Mouse (Mus musculus): Measurements from ENCODE around the gene Omd.
"Not testable (repeated sequence)": the region's sequence is repeated elsewhere in the genome, so short reads cannot be mapped to it uniquely, and the experiment has no call there.

Omd gene

GRCm38 (mm10) chr13:49581541-49582530 lies at the start of gene Omd:
TSS of gene Omd (plus strand) at chr13:49582462.
- no peak for DNase-seq (ENCODE audit: low spot score in 2 of 2)

GRCm38 (mm10) chr13:49536946-49537345 lies 45.3 kb upstream of the Omd start:
- DNase-seq (ENCODE audit: low spot score in 2 of 2), result no peak

GRCm38 (mm10) chr13:49538693-49539092 lies 43.6 kb upstream of the Omd start:
- DNase-seq (ENCODE audit: low spot score in 2 of 2), result no peak

DNA sequence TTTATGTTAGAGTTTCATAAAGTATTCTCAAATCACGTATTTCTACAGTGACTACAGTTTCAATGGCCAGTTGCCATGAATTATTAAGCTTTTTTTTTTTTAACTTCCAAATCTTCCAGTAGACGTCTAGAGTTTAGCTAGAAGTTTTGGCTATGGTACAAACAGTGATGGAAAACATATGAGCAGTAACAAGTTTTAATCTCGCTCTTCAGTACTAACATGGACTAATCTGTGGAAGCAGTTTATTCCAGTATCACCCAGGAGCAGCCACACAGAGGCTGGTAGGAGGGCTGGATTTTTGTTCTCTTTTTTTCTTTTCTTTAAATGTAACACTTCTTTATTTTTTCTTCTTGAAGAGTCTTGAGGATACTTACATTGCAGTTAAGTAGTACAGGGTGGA lies 38.0 kb upstream of the Omd start, which contains the start of gene Aspn:
Gene Aspn (plus strand): TSS at position 165 of the 400 bp plus-strand sequence.
- no peak for DNase-seq (ENCODE audit: low spot score in 2 of 2)

DNA sequence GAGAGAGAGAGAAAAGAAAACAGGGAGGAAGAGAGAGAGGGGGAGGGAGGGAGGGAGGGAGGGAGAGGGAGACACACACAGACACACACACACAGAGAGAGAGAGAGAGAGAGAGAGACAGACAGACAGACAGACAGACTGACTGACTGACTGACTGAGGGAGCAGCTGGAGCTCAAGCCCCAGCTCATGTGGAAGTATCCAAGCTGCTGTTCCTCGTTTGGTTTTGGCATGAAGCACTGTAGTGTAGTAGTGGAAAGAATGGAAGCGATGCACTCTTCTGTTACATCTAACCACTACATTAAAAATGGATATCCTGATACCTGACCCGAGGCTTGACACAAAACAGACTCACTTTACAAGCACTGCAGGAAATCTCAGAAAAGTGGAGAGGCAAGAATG lies 36.6 kb upstream of the Omd start:
- no peak for DNase-seq (ENCODE audit: low spot score in 2 of 2)

- DNase-seq (ENCODE audit: low spot score in 2 of 2), result no peak
Observed at GRCm38 (mm10) chr13:49546517-49546916, 35.7 kb upstream of the Omd start.

- no peak for DNase-seq (ENCODE audit: low spot score in 2 of 2)
Observed at GRCm38 (mm10) chr13:49547563-49548150, 34.6 kb upstream of the Omd start.

DNA sequence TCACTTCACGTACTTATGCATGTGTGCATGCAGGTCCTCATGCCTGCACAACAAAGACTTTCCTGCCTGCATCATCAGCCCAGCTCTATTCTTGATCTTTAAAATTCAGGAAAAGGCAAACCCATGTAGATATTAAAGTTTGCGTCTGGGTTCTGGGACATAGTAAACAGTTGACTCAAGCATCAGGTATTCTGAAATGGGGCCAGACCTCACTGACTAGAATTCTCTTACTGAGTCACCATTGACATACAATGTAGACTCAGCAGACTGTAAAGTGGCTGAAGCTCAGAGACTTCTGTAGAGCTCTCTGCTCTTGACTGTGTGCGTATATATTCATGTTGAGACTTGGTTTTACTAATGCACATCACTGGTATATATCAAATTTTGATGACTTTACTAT lies 32.6 kb upstream of the Omd start:
- DNase-seq (ENCODE audit: low spot score in 2 of 2), result no peak

- no peak for DNase-seq (ENCODE audit: low spot score in 2 of 2)
Observed at GRCm38 (mm10) chr13:49554519-49554918, 27.7 kb upstream of the Omd start.

GRCm38 (mm10) chr13:49556203-49556602 lies 26.1 kb upstream of the Omd start:
- no peak for DNase-seq (ENCODE audit: low spot score in 2 of 2)

- no peak for DNase-seq (ENCODE audit: low spot score in 2 of 2)
Observed at GRCm38 (mm10) chr13:49556924-49557323, 25.3 kb upstream of the Omd start.

DNA sequence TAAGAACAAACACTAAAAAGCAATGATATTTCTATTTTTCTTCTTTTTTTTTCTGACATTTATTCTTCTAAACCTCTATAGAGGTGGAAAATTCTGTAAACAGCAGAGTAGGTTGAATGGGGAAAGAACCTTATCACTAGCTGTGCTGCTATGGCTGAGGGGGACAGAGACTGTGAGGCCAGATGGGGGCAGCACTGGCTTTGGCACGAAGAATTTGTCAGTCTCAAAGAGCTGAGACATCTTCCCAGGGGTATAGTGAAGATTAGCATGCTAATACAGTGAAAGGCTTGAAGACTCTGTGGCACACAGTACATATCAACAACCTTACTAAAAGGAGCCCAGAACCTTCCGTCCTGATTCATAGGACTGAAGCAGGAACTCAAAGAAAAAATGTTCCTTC lies 23.1 kb upstream of the Omd start:
- peak in 1 of 2 experiments; percentile 4 for DNase-seq (ENCODE audit: low spot score in 2 of 2)

DNA sequence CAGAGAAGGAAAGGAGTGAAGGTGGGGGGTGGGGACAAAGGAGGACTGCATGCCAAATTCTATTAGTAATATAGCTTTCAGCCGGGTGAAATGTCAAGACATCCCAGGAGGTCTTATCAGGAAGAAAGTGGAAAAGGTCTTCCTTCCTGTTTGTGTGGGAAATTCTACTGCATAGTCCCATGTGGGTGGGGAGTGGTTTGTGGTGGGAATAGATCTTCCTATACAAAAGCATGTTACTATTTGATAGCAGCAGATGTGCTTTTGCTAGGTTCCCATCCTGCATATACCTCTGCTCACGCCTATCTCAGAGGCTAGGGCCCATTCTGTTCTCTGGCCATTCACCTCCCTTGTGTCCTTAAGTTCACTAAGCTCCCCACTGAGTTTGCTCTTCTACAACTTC lies 21.4 kb upstream of the Omd start:
- no peak for DNase-seq (ENCODE audit: low spot score in 2 of 2)

- no peak for DNase-seq (ENCODE audit: low spot score in 2 of 2)
Observed at GRCm38 (mm10) chr13:49564347-49564746, 17.9 kb upstream of the Omd start.

GRCm38 (mm10) chr13:49570371-49570770 lies 11.9 kb upstream of the Omd start:
- DNase-seq (ENCODE audit: low spot score in 2 of 2), result no peak

DNA sequence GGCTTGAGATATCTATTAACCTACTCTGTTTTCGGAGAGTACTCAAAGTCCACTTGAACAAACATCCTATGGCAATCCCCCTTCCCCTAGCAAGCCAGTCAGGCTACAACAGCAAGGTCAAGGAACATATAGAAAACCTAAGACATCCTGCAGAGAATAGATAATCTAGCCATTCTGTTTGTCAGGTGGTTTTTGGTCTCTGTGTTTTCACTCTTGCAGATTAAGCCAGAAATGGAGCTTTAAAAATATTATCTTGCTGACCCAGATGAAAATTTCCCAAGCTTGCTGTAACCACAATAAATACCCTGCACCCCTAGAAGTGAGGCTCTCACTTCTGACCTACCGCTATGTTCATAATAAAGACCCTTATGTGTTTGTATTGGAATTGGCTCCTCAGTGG lies 10.8 kb upstream of the Omd start:
- no peak for DNase-seq (ENCODE audit: low spot score in 2 of 2)

DNA sequence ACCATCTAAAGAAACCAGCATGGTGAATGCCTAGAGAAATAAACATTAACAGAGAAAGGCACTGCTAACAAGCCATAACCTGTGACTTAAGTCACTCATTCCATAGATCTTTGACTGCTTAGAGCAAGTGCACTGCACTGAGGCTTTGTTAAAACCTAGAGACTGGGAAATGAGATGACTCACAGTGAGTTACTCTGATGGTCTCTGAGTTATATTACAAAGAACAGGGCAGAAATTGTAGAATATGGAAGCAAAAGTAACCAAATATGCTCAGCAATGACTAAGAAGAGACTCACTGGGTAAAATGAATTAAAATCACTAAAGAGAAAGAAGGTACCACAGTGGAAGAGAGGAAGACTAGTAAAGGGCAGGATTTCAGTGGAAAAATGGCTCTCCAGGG lies 1.6 kb downstream of the Omd start:
- DNase-seq (ENCODE audit: low spot score in 2 of 2), result no peak

DNA sequence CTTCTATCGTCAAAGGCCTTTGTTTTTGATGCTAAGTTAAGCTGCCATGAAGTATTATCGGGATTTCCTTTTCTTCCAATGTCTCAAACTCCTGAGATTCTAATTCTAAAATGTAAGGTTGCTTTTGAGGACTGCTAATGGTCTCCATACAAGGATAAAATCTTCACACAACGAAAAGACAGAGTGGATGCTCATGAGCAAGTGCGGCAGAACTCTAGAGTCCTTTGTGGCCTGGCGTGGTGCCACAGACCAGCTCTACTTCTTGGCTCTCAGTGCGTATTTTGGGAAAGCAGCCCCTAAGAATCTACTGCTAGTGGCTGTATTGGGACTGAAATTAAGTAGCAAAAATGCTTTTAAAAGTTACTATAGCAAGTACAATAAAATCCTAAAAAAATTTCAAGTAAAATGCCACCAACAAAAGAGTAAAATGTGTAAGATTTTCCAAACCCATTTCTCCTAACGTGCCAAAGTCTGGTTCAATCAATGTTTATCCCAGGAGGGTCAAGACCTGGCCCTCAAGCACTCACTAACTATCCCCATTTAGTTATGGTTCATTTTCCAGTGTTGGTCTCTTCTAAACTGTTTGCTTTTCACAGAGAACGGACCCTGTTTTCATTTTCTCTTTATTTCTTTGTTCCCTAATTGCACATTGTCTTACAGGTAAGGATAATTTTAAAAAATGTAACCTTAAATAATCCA lies 2.2 kb downstream of the Omd start:
- no peak for DNase-seq (ENCODE audit: low spot score in 2 of 2)

- no peak for DNase-seq (ENCODE audit: low spot score in 2 of 2)
Observed at GRCm38 (mm10) chr13:49586062-49586461, 3.8 kb downstream of the Omd start.

DNA sequence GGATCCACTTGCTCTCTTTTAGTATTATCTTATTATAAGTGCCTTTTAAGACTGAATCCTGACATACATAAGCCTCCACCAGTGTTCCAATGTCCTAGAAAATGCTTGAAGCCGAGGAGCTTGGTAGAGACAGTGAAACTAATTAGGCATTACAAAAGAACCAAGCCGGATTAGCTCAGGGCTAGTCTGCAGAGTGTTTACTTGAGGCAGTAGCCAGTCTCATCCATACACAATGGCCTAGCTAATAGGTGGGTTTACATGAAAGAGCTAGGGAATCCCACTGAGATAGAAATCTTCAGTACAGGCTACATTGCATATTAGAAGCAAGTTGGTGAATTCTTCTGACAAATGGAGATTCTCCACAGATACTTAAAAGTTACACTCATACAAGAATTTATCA lies 20.3 kb downstream of the Omd start:
- DNase-seq (ENCODE audit: low spot score in 2 of 2), result not testable (repeated sequence)

GRCm38 (mm10) chr13:49603603-49604002 lies 21.3 kb downstream of the Omd start:
- DNase-seq (ENCODE audit: low spot score in 2 of 2), result no peak

- DNase-seq (ENCODE audit: low spot score in 2 of 2), result no peak
Observed at GRCm38 (mm10) chr13:49607714-49608113, 25.5 kb downstream of the Omd start, which contains the start of gene Ogn. TSS of gene Ogn (plus strand) at chr13:49608046.
